Mouse (Mus musculus): ENCODE data around the gene Cryz. TPM values are rescaled to one million over a fixed set of nuclear protein-coding genes. Genes with fewer than 3 reads are reported as not detected.
"Not testable (repeated sequence)": the region's sequence is repeated elsewhere in the genome, so short reads cannot be mapped to it uniquely, and the experiment has no call there.

Cryz gene
- polyA plus RNA-seq, 2 experiments from 2014 or later = 1.3 to 3.1 TPM

DNA sequence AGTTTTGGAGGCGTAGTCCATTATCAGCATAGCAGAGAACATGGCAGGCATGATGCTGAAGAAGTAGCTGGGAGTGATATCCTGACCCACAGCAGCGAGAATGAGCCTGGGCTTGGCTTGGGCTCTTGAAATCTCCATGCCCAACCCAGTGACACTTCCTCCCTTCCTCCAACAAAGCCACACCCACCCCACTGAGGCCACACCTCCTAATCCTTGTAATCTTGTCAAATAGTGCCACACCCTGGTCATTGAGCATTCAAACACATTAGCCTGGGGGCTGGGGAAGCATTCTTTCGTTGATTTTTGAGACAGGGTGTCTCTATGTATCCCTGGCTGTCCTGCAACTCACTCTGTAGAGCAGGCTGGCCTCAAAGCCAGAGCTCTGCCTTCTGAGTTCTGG is 15.4 kb downstream of the Cryz start:
- ATAC-seq = no peak

DNA sequence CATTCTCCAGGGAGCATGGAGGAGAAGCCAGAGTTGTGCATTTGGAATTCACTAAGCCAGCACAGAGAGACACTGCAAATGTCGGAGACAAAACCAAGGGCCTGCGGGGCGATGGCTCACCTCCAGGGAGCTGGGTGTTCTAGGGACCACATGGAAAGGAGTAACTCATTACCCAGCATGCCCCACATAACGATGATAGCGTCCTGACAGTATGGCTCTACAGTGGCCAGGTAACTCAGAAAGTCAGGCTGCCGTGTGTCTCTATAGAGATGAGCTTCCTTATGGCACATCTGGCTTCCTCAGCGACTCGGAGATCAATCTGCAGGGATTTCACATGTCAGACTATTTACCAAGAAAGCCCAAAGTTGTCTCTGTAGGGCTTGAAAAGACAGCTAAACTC is 18.3 kb downstream of the Cryz start:
- ATAC-seq = no peak

DNA sequence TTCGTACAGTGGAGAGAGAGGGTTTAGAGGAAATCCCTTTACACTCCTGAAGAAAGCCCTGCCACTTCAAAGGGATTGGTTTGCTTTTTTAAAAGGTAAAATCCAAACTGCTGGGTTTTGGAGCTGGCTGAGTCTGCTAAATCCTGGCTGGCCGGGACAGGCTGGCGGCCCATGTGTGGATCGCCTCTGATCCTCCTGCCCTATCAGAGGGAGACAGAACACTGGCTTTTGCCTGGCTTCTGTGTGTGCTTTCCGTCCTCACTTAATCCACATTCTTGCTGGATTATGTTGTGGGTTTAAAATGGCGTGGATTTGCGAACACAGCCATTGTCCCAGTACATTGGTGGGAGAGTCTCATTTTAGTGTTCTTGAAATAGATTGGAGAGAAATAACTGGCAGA is 18.8 kb downstream of the Cryz start:
- ATAC-seq = no peak

DNA sequence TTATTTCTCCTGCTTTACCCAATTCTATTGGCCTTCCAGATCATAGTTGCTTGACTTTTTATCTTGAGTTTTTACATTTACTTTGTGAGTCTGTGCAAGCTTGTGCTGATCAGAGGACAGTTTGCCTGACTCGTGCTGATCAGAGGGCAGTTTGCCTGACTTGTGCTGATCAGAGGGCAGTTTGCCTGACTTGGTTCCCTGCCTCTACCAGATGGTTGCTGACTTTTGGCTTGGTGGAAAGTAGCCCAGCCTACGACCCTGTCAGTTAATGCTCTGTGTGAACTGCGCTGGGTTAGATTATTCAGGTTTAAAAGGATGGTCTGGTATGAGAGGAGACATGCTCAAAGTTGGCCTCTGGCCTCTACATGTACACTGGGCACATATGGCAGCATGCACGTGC is 19.6 kb downstream of the Cryz start:
- no peak for ATAC-seq

DNA sequence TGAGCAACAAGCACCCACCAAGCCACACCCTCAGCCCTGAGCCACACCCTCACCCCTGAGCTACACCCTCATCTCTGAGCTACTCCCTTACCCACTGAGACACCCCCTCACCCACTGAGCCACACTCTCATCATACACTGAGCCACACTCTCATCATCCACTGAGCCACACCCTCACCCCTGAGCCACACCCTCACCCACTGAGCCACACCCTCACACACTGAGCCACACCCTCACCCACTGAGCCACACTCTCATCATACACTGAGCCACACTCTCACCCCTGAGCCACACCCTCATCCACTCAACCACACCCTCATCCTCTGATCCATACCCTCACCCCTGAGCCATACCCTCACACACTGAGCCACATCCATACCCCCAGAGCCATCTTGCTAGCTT is 31.8 kb downstream of the Cryz start:
- no peak for ATAC-seq

DNA sequence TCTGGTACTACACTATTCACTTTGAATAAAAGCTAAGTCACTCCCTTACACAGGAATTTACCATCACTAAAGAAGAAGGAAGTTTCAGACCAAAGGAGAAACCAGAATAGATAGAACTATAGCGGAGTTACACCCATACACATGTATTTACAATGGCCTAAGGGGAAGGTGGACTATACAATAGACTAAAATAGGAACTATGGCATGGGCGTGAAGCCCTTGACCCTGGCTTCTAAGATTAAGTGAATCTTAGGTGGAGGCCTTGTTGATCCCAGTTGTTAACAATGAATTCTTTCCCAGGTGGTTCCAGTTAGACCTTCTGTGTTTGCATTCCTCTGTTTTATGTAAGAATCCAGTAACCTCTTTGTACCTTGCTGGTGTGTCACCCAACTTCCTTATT is 34.8 kb downstream of the Cryz start:
- not testable (repeated sequence) for ATAC-seq

DNA sequence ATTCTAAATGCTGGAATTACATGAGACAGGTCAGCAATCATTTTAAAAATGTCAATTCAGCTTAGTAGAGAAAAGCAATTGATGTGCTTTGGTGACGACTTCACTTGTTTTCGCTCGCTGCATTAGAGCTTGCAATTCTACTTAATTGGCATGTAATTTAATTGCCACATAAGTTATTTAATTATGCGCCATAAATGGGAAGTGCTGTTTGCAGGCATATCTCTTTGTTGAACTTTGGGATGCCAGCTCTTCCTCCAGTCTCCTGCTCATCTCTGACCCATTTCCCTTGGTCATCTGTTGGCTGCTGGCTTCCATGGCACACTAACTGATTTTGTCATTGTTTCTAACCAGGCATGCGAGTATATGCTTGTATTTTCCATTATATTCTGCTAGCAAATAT is 36.6 kb downstream of the Cryz start:
- no peak for ATAC-seq

DNA sequence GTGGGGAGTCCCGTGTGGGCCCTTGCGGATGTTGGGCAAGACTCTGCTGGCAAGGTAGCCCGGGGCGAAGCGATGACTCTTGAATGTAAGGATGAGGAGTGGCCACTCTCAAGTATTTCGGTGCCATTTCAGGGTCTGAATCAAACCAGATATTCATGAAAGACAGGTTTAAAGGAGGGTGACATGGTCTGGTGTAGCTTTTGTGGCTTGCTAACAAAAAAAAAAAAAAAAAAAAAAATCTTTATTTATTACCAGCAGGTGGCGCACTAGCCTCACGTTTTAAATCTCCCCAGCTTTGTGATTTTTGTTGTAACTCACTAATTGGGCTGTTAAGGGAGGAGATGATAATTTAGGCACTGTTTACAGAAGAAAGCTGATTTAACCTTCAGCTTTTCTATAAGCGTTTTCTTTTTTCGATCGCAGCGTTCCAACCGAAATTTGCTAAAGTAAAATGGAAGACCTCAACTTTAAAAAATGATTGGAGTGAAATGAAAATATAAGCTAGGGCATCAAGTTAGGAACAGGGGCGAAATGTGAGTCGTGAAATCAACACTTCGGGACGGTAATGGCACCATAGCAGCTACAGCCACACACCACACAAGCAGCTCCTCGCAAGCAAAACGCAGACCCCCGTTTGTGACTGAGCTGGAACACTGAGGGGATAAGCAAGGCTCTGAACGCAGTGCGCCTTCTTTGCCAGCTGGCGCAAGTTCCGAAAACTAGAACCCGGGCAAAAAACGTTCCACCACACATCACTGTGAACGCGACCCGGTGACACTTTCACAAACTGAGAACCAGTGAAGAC is 50.3 kb downstream of the Cryz start:
- ATAC-seq = no peak

DNA sequence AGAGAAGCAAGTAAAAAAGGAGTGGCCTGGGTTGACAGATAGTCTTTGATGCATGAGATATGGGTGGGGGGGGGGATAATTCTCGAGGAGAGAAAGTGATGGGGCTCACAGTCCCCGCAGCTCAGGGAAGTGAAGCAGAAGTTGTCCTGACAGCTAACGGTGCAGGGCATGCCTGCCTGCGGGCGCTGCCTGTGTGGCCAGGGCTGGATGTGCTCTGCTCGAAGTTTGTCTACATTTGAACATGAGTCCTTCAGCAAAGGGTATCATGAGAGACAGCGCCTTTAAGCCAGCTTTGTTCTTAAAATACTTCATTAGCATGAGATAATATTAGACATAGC is 50.9 kb downstream of the Cryz start:
- no peak for ATAC-seq

DNA sequence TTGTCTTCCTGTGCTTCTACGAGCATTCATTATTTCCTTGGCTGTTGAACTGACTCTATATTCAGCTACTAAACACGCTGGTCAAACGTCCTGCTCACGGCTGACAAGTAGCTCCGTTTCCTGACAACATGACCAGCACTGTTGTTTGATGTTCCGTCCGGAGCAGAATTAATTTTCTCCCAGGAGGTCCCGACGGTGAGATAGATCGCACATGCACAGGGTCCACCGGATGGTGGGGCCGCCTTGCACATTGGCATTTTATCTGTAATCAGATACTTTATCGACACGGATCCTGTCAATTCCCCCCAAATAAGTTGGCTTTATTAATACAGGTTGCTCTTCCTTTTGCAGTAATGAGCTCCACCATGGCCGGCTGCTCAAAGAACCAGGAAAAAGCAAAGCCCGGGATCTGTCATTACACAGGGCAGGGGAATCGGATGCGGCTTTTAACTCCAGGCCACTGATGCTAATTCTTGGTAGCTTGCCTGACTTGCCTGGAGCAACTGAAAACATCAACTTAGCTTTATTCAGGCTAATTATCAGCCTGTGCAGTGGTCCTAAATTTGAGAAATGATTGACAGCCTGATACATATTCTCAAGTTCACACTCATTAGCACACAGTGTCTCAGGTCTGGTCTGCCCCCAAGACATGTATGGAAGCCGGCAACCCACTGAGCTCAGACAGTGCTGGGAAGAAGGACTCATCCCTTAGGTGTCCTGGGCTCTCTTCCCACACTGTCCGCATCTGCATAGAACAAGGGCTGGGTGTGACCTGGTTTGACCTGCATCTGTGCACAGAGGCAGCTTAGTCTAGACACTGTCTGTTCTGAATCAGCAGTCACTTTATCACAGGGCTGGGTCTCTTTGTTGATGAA is 53.1 kb downstream of the Cryz start:
- no peak for ATAC-seq

DNA sequence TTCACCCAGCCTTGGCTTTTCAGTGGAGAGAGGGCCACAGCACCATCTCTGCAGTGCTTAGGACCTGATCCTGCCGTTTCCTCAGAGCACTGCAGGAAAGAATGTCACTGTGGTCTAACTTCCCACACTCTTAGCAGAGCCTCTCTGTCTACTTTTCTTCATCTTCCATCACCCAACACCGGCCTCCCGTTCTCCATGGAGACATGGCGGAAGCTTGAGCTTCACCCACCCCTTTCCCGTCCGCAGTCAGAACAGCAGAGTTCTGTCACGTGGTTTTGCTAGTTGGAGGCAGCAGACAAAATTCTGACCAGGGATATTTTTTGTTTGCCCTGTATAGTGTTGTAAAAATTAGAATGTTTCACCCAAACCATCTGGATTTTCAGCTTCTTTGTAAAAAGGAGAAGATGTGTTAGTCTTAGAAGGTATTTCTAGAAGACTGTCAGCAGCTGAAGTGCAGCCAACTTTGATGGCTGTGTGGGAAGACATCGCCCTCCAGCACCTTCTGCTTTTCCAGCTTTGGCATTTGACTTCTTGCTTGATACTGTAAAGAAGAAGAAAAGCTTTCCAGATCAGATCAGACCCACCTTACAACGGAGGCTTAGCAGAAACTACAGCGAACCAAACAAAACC is 54.8 kb downstream of the Cryz start:
- no peak for ATAC-seq

DNA sequence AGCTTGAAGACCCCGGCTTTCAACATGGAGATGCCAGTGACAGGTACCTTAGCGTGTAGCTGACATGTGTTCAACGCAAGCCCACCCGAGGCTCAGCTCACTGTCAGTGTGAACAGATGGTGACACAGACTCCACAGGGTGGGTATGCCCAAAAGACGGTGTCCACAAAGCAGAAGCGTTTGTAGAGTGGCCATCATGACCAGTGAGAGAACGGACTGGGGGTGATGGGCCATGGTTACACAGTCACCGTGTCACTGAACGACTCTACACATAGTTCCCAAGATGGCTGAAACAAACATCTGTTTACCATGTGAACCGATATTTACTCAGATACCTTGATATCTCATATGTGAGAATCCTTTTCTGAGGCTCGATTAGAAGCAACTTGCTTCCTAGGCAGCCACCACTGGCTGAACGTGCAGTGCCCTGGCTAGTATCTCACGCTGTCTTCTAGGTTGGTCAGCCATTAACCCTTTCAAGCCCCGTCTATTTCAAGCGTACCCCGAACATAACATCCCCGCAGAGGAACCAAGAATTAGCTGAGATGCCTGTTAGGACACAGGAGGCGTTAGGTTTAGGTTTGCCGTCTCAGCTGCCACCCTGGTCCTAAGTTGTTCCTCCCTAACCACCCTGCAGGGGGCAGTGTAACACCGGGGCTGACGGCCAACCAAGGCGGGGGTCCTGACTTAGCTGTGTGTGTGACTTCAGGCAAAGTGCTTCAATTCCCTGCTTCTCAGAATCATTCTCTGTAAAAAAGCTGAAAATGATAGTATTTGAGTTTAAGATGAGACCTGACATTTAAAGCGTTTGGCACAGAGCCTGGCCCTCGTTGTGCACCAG is 56.3 kb downstream of the Cryz start:
- no peak for ATAC-seq

DNA sequence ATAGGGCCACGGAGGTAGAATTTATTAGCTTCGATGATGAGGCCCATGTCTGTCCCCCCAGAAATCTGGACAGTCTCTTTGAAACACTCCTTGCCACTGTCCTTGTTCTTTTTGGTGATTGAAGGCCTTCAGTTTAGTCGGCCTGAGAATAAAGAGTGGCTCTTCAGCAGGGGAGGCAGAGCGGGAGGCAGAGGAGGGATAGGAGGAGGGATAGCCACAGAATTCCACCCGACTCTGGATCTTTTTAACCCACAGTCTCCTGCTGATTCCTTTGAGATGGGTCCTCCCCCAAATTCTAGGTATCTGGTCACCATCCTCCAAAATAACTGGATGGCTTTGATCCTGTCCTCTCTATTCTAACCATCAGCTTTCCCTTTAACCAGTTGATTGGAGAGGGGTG is 56.9 kb downstream of the Cryz start:
- no peak for ATAC-seq

DNA sequence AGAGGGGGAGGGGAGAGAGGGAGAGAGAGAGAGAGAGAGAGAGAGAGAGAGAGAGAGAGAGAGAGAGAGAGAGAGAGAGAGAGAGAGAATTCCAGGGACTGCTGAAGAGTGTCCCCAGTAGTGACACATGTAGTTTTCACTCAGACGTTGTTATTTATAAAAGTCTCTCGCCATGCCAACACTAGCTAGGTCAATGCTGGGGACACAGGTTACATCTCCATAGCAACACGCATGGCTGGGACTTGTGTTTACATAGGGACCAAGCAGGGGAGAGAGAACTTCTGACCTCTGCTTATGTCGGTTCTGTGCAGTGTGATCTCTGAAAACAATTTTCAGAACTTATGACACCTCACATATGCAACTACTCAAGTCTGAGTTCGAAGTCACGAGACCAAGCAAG is 57.8 kb downstream of the Cryz start:
- no peak for ATAC-seq

DNA sequence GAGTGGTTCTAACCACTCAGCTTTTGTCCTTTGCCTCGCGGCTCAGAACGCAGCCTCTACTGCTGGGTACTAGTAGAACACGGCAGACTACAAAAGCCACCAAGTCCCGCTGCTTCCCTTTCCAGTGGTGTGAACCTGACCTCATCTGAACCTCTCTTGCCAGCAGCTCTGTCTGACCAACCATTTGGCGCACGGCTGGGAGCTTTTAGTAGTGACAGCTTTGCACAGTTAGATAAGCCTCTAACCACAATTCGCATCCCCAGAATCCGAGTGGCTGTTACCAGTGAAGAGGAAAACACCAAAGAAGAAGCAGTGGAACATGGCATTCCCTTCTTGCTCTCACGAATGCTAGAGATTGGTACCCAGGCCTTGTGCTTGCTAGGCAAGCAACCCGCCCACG is 58.4 kb downstream of the Cryz start:
- ATAC-seq = no peak

DNA sequence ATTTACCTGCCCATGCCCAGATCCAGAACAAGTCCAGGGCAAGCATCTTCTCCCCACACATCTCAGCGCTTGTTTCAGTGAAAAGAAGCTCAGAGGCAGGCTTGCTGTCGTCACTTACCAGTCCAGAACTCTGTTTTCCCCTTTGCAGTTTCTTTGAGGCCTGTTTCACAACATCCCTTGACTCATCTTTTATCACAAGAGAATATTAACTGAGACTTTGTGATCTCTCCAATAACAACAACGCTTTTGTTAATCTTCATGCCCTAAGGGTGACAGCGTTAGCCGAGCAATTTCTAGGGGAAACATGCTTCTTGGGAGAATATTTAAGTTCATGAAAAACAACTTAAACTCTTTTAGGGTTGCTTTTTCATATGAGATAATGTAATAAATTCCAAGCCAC is 59.2 kb downstream of the Cryz start:
- ATAC-seq = no peak

DNA sequence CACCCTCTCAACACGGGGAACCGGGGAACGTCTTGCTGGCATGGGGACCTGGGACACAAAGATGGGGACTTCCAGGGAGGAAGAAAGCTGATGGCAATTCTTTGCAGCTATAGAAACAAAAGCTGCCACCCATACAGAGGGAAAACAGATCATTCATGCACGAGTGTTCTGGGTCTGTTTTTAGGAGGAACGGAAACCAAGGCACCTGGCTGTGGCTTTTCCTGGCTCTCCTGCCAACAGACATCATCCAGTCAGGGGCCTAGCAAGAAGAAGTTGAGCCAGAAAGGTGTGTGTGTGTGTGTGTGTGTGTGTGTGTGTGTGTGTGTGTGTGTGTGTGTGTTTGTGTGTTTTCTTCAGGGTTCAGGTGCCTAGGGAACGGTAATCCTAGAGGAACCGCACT is 67.0 kb downstream of the Cryz start, which contains the start of gene Erich3:
Erich3 (plus strand) TSS at position 315 of the 400 bp plus-strand sequence.
- ATAC-seq = no peak

DNA sequence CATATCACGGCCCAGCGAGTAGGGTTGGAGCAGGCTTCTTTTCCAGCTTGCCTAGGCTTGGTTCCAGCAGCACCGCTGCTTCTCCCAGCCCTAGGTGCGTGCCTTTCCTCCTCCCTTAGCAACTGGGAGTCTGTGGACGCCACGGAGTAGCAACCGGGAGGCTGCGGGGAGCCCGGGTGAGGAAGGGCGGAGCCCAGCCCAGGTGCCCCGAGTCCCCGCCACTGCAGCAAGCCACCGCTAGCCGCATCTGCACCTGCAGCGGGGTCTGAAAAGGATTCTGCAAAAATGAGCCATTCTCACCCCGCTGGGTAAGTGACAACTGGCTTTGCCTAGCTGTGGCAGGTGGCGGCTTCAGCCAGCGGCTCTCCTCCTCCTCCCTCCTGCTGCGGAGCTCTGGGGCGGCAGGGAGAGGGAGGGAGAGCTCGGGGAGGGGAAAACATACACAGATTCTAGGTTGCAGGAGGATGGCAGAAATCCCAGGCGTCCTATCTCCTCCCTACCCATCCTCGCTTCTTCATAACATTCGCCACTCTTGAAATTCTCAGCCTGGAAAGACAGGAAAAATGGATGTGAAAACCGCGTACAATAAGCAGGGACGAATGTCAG is 67.6 kb downstream of the Cryz start:
- ATAC-seq = no peak

DNA sequence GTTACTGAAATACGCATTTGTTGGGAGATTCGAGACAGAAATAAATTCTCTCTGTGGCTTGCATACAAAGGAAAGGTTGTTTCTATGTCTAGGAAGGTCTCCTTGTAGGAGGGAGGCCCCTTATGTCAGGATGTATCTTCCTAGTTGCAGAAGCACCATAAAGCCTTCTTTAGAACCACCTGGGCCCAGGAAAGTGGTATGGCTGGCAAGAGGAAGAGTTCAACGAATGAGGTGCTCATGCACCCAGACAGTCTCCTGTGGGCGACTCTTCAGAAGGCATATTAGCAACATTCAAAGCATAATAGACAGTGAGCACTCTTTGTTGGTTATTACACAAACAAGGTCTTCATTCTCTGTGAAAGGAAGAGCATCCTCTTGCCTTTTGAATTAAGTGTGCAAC is 68.1 kb downstream of the Cryz start:
- no peak for ATAC-seq

DNA sequence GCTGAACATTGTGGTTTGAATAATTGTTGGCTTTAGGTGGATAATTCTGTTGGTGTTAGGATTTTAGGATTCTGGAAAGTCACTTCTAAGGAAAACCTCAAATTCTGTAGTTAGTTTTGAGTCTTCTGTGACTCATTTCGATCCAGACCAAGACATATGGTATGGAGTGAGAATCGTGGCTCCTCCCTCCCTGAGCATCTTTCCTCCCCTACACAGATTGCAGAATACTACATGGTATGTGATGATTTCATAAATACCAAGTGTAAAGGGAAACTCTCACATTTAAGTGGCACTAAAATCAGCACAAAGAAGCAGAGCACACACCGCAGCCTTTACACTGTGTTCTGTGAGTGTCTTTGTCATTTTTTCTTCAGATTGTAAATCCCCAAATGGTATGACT is 72.0 kb downstream of the Cryz start:
- ATAC-seq = no peak

DNA sequence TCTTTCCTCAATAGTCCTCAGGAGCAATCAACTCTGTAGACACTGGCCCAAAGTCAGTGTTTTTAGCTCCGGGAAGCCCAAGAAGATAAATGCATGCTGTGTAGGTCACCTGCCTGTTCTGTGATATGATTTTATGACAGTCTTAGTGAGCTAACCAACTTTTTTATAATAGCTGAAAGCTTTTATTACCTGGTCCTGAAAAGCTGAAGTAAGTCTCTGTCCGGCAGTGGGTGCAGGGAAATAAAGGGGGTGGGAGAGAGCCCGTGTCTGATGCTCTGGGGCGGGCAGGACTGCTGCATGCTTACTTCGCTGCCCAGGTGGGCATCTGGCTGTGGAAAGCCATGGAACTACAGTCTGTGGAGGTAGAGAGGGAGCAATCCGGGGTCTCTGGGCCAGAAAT is 74.1 kb downstream of the Cryz start:
- ATAC-seq = no peak

DNA sequence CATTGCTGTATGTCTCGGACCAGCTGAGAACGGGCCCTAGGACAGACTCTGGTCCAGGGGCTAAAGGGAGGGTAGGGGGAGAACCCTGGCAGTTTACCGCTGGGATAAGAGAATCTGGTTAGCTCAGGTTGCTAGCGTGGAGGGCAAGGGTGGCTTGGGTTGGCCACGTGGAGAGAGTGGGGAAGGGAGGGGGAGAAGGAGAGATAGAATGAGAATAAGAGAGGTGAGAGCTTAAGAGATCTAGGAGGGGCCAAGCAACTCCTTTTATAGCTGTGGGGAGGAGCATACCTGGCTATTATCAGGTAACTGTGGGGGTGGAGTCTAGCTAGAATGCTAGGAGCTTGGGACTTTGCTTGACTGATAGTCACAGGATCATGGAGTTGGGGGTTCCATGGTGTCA is 74.5 kb downstream of the Cryz start:
- no peak for ATAC-seq

All from activated CD4-positive, CD25-positive, alpha-beta regulatory T cell, adult 4 months (primary cell).